Mouse (Mus musculus): Measurements from ENCODE around the gene Ccdc28b. TPM values are rescaled to one million over a fixed set of nuclear protein-coding genes. Genes with fewer than 3 reads are reported as not detected.

Gene Ccdc28b
- total RNA-seq, 2 experiments from 2014 or later: 41.0 to 44.5 TPM

- DNase-seq: peak; percentile 69 to 75
- intact Hi-C loops (cut with DNase I): loop anchor here (5.0 kb wide), 1 partner anchor 58 kb away; the partner anchor contains the start of gene Hdac1
Observed at GRCm38 (mm10) chr4:129600233-129601158, 23.3 kb downstream of the Ccdc28b start, which contains the start of the genes Eif3i and Tmem234. Gene Eif3i (minus strand): TSS chr4:129600648. Gene Tmem234 (plus strand): TSS chr4:129600668.

GRCm38 (mm10) chr4:129588865-129589264 lies 34.9 kb downstream of the Ccdc28b start:
- intact Hi-C loops (cut with DNase I): no loop called here
- no peak for DNase-seq

GRCm38 (mm10) chr4:129586943-129587342 lies 36.8 kb downstream of the Ccdc28b start:
- intact Hi-C loops (cut with DNase I): no loop called here

GRCm38 (mm10) chr4:129585773-129586172 lies 38.0 kb downstream of the Ccdc28b start:
- intact Hi-C loops (cut with DNase I): loop anchor here (2.0 kb wide), 1 partner anchor 23 kb away; no protein-coding TSS in a partner anchor
- no peak for DNase-seq

More at GRCm38 (mm10) chr4:129586943-129587342, 36.8 kb downstream of the Ccdc28b start:
- DNase-seq: no peak

- peak; percentile 79 to 87 for DNase-seq
- intact Hi-C loops (cut with DNase I): loop anchor here (2.0 kb wide), 1 partner anchor 24 kb away; no protein-coding TSS in a partner anchor
Observed at GRCm38 (mm10) chr4:129584884-129585608, 38.7 kb downstream of the Ccdc28b start.

- intact Hi-C loops (cut with DNase I): loop anchor here (2.0 kb wide), 1 partner anchor 24 kb away; no protein-coding TSS in a partner anchor
- DNase-seq: no peak
Observed at GRCm38 (mm10) chr4:129584370-129584769, 39.4 kb downstream of the Ccdc28b start.

- DNase-seq: no peak
- intact Hi-C loops (cut with DNase I): no loop called here
Observed at GRCm38 (mm10) chr4:129582251-129582650, 41.5 kb downstream of the Ccdc28b start.

- DNase-seq: no peak
- intact Hi-C loops (cut with DNase I): no loop called here
Observed at GRCm38 (mm10) chr4:129580347-129580746, 43.4 kb downstream of the Ccdc28b start.

- DNase-seq: no peak
- intact Hi-C loops (cut with DNase I): no loop called here
Observed at GRCm38 (mm10) chr4:129578466-129578865, 45.3 kb downstream of the Ccdc28b start, which contains the start of gene Fam167b. Gene Fam167b (minus strand): TSS chr4:129578549.

- DNase-seq: no peak
- intact Hi-C loops (cut with DNase I): no loop called here
Observed at GRCm38 (mm10) chr4:129577688-129578087, 46.1 kb downstream of the Ccdc28b start.

- peak; percentile 44 to 56 for DNase-seq
- intact Hi-C loops (cut with DNase I): no loop called here
Observed at GRCm38 (mm10) chr4:129576863-129577491, 46.8 kb downstream of the Ccdc28b start.

GRCm38 (mm10) chr4:129575171-129575844 lies 48.4 kb downstream of the Ccdc28b start:
- DNase-seq: no peak
- intact Hi-C loops (cut with DNase I): no loop called here

- intact Hi-C loops (cut with DNase I): no loop called here
- no peak for DNase-seq
Observed at GRCm38 (mm10) chr4:129573430-129573829, 50.3 kb downstream of the Ccdc28b start, which contains the start of gene Lck. Gene Lck (minus strand): TSS chr4:129573641.

GRCm38 (mm10) chr4:129573093-129573370 lies 50.7 kb downstream of the Ccdc28b start:
- no peak for DNase-seq
- intact Hi-C loops (cut with DNase I): no loop called here

GRCm38 (mm10) chr4:129572236-129573092 lies 51.3 kb downstream of the Ccdc28b start:
- intact Hi-C loops (cut with DNase I): no loop called here
- DNase-seq: no peak

- DNase-seq: no peak
- intact Hi-C loops (cut with DNase I): no loop called here
Observed at GRCm38 (mm10) chr4:129571551-129572084, 52.1 kb downstream of the Ccdc28b start.

- intact Hi-C loops (cut with DNase I): no loop called here
- DNase-seq: no peak
Observed at GRCm38 (mm10) chr4:129570028-129570427, 53.7 kb downstream of the Ccdc28b start.

All from gastrocnemius, postnatal 36 days (tissue).